ENCODE assay signal across 8 mouse cellular contexts in genomic region chr12:17495858-17496451, GRCm38 (mm10). TPM values are rescaled to one million over a fixed set of nuclear protein-coding genes. Genes with fewer than 3 reads are reported as not detected.
A peak's percentile ranks its signal among the peaks of the same experiment; 100 is the strongest.
DNase-seq lines count a peak whose midpoint lies in the region; ATAC-seq and TF ChIP-seq lines count a peak whose summit lies in the region.

No protein-coding gene starts in this region.

- no peak overlapping the region for H3K4me2 ChIP-seq in forebrain, embryonic 15.5 days (replicated peaks)
- no peak overlapping the region for H3K4me2 ChIP-seq in midbrain, embryonic 11.5 days

- H3K4me1 ChIP-seq in forebrain, embryonic 15.5 days, result peaks cover 12% of the 10 kb centered on the region
- H3K4me1 ChIP-seq in midbrain, embryonic 11.5 days (ENCODE audit: control insufficient read depth, insufficient read depth, low read length), result no peaks in the 10 kb centered on the region

- no peaks in the 10 kb centered on the region for H3K27me3 ChIP-seq in C2C12 (ENCODE audit: control insufficient read depth, insufficient read depth, insufficient read length)
- no peaks in the 10 kb centered on the region for H3K27me3 ChIP-seq in forebrain, embryonic 15.5 days
- H3K27me3 ChIP-seq in midbrain, embryonic 11.5 days (ENCODE audit: control insufficient read depth, insufficient read depth, low read length), result no peaks in the 10 kb centered on the region

- DNase-seq in adrenal gland, adult (ENCODE audit: inconsistent age in 2 of 2, low spot score in 1 of 2), result peak; percentile 49 to 82
- no peak for DNase-seq in adrenal gland, adult 8-10 months
- peak; percentile 52 to 61 for DNase-seq in kidney, adult 8-10 months
- no peak for DNase-seq in midbrain, embryonic 11.5 days (ENCODE audit: low spot score, missing footprints)
- no peak for DNase-seq in left cerebral cortex, postnatal 36 days (ENCODE audit: low spot score in 2 of 2)

- H3ac ChIP-seq in C2C12 (ENCODE audit: control insufficient read depth, insufficient read length, low read depth), result peak overlapping the region; percentile 56

- no peak overlapping the region for H3K4me3 ChIP-seq in C2C12 (ENCODE audit: insufficient read depth, poor library complexity, severe bottlenecking)
- H3K4me3 ChIP-seq in forebrain, embryonic 15.5 days, result no peak overlapping the region
- no peak overlapping the region for H3K4me3 ChIP-seq in midbrain, embryonic 11.5 days (ENCODE audit: low read depth, low read length)

- H3K36me3 ChIP-seq in C2C12 (ENCODE audit: control insufficient read depth, insufficient read depth), result no peaks in the 10 kb centered on the region
- H3K36me3 ChIP-seq in forebrain, embryonic 15.5 days, result no peaks in the 10 kb centered on the region
- no peaks in the 10 kb centered on the region for H3K36me3 ChIP-seq in midbrain, embryonic 11.5 days (ENCODE audit: control insufficient read depth, insufficient read depth, low read length)

- H3K79me2 ChIP-seq in C2C12 (ENCODE audit: control insufficient read depth, insufficient read depth), result no peaks in the 10 kb centered on the region

- peak; percentile 71 for ATAC-seq in forebrain, embryonic 15.5 days (replicated peaks)
- peak; percentile 65 for ATAC-seq in midbrain, embryonic 11.5 days (ENCODE audit: low FRiP score)
- ATAC-seq in activated CD4-positive, CD25-positive, alpha-beta regulatory T cell, adult 4 months, result no peak

- 9% methylated on average over 8 of the region's 8 CpGs for WGBS in forebrain, embryonic 15.5 days
- 35% methylated on average over 8 of the region's 8 CpGs for WGBS in midbrain, embryonic 11.5 days

- H3K79me3 ChIP-seq in C2C12 (ENCODE audit: low read depth), result no peaks in the 10 kb centered on the region

- H3K9ac ChIP-seq in forebrain, embryonic 15.5 days (replicated peaks), result no peak overlapping the region
- no peak overlapping the region for H3K9ac ChIP-seq in midbrain, embryonic 11.5 days (ENCODE audit: low read length)

- H3K9me3 ChIP-seq in forebrain, embryonic 15.5 days, result no peaks in the 10 kb centered on the region
- H3K9me3 ChIP-seq in midbrain, embryonic 11.5 days (ENCODE audit: control insufficient read depth, low read length), result no peaks in the 10 kb centered on the region

- TF ChIP-seq CTCF in C2C12 (IDR thresholded peaks at IDR 0.05; ENCODE audit: control insufficient read depth, insufficient read depth, insufficient read length), result no peak

- intact Hi-C loops in left cerebral cortex, postnatal 36 days (cut with DNase I), result no loop called here

- no peak overlapping the region for H3K27ac ChIP-seq in forebrain, embryonic 15.5 days (replicated peaks)
- H3K27ac ChIP-seq in midbrain, embryonic 11.5 days (ENCODE audit: low read depth, low read length), result no peak overlapping the region

TF ChIP-seq in C2C12, 6 proteins besides CTCF, POLR2A, EP300 and RAD21:
- no peak for TF ChIP-seq USF1 (IDR thresholded peaks at IDR 0.05; ENCODE audit: low read depth)
- TF ChIP-seq MYOD1 (IDR thresholded peaks at IDR 0.05; ENCODE audit: control insufficient read depth, insufficient read length, low read depth), result peak; percentile 75
- TF ChIP-seq MAX (IDR thresholded peaks at IDR 0.05), result no peak

RNA-seq across cellular contexts. Expression of gene Odc1, which starts 48.6 kb away (rescaled TPM):
- 100 to 1,000 TPM; 298 to 415 (median 329) TPM for total RNA-seq in adrenal gland, adult 8-10 months (2022)
- polyA plus RNA-seq in C2C12 (2012; fragmentation: generic; extraction: Trizol), result 256 TPM
- polyA plus RNA-seq in forebrain, embryonic 15.5 days (2015; fragmentation: Nextera tagmentation; extraction: Ambion mirVana), result 231 and 237 TPM in 2 replicates
- 307 and 314 TPM in 2 replicates for polyA plus RNA-seq in midbrain, embryonic 11.5 days (2014; fragmentation: Nextera tagmentation; extraction: Ambion mirVana)
- 10 to 100 TPM; 61.0 to 62.6 TPM for total RNA-seq in left cerebral cortex, postnatal 36 days (2021)
- 10 to 100 TPM; 19.1 to 21.2 TPM for polyA plus RNA-seq in activated CD4-positive, CD25-positive, alpha-beta regulatory T cell, adult 4 months (2017; shearing (Covaris generic))

Comparison
In these comparisons a context has a peak if more than half of its experiments do, and no peak if none do; other contexts are left out.
1. DNase-seq: peak in adrenal gland, adult (2 of 2) and kidney, adult 8-10 months (2 of 2); none in adrenal gland, adult 8-10 months (single experiment), midbrain, embryonic 11.5 days (single experiment) and left cerebral cortex, postnatal 36 days (0 of 2).
2. RNA of gene Odc1, which starts 48.6 kb away (polyA plus RNA-seq): 307 to 314 TPM in midbrain, embryonic 11.5 days, 256 TPM in C2C12 (single experiment) and 231 to 237 TPM in forebrain, embryonic 15.5 days; 19.1 to 21.2 TPM in activated CD4-positive, CD25-positive, alpha-beta regulatory T cell, adult 4 months; every median in the first group is over 10 times any median in the second.